Mouse (Mus musculus) left cerebral cortex, adult 9 months (tissue): ENCODE results near the gene Ppm1k.
A peak's percentile ranks its signal among the peaks of the same experiment; 100 is the strongest.
"Not testable (repeated sequence)": the region's sequence is repeated elsewhere in the genome, so short reads cannot be mapped to it uniquely, and the experiment has no call there.

ENCODE experiments used
- DNase-seq, 2 experiments: peaks; one replicate each; pipeline ENCODE4 v3.0.0; 2022; ENCODE audit warnings: low spot score in 2 of 2

Ppm1k gene

DNA sequence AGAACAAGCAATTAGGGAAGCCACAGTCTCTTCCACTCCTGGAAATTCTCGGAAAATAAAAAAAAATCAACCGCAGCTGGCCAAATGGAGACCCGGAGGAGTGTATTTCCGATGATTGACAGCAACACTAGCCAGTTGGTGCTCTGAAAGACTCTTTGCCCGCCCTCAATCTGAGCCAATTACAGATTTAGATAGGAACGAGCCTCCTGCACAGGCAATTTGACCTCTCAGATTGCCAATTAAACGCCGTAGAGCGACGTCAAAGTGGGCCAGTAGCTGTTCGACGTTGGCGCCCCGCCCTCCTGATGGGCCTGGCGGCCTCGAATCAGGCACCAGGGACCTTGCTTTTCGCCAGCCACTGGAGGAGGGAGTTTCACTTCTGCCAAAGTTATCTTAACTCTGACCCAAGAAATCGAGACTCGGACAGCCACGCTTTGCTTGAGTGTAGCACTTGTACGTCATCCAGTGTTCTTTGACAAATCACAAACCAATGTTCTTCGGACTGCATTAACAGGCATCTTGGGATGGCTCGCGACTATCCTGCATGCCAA is at the start of gene Ppm1k:
Ppm1k (minus strand) TSS at position 83 of the 551 bp plus-strand sequence.
- DNase-seq, result peak; percentile 99

DNA sequence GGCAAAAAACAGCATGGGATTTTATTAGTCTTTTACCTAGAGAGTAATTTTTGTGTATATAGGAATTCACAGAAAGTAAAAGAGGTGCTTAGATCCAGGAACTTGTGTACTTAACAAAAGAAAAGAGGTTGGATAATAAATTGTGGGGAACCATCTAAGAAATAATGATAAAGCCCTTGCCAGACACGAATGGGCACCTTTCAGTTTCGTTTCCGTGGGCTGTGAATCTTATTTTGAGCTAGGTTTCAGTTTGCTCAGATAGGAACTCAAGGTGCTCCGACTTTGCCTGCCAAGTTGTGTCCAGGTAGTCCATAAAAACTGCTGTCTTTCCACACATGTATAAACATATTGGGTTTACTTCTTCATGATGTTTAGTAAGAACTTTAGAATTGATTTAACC is 47.1 kb upstream of the Ppm1k start:
- DNase-seq, result no peak

DNA sequence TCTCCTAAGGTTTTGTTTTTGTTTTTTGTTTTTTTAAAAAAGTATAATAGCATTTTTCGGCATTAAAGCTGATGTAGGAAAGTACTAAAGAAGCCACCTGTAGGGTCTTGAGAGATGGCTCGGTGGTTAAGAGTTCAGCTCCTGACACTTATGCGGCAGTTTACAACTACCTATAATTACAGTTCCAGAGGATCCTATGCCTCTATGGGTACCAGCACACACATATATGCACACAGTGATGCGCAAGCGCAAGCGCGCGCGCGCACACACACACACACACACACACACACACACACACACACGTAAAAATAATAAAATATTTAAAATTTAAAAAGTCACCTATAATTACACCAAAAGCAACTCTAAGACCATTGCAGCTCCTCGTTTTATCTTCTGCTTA is 46.3 kb upstream of the Ppm1k start:
- no peak for DNase-seq

DNA sequence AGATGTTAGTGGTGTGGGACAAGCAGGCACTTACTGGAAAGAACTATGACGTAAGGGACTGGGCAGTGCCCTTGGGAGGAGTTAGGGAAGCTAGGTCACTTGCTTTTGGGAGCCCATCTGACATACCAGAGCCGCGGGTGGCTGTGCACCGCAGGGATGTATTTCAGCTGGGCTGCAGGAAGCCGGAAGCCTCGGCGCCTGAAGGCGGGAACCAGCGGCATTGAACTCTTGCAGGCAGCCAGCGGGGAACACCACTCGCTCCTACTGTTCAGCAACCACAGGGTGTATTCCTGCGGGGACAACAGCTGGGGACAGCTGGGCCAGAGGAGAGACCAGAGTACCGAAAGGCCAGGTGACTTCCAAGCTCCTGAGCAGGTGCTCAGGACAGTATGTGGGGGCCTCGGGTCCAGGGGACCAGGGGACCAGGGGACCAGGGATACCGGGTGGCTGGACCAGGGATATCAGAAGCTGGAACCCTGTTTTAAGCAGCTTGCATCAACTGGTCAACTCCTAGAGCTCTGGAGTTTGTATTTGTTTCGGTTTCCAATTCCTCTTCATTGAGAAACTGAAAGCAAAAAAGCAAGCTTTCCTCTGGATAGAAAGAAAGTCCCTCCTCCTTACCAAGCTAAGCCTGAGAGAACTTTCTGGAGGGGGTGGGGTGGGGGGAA is 45.7 kb upstream of the Ppm1k start, which contains the start of gene Herc6:
Herc6 (plus strand) TSS at position 120 of the 668 bp plus-strand sequence.
- peak; percentile 26 to 64 for DNase-seq

DNA sequence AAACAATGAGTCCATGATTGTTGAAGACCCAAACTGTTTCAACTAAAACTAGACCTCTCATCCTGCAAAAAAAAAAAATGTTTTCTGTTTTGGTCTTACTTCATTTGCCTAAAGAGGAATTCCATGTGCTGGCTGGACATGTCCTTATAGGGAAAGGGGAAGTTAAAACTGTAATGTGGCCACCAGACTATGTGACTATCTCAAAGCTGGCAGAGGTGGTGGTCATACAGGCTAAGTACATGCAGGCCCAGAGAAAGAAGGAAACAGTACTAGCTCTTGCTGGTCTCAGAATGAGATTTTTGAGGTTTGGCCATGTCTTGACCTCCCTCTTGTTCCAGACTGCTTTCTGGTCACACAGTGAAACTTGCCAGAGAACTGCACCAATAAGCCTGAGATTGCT is 36.3 kb upstream of the Ppm1k start:
- no peak for DNase-seq

DNA sequence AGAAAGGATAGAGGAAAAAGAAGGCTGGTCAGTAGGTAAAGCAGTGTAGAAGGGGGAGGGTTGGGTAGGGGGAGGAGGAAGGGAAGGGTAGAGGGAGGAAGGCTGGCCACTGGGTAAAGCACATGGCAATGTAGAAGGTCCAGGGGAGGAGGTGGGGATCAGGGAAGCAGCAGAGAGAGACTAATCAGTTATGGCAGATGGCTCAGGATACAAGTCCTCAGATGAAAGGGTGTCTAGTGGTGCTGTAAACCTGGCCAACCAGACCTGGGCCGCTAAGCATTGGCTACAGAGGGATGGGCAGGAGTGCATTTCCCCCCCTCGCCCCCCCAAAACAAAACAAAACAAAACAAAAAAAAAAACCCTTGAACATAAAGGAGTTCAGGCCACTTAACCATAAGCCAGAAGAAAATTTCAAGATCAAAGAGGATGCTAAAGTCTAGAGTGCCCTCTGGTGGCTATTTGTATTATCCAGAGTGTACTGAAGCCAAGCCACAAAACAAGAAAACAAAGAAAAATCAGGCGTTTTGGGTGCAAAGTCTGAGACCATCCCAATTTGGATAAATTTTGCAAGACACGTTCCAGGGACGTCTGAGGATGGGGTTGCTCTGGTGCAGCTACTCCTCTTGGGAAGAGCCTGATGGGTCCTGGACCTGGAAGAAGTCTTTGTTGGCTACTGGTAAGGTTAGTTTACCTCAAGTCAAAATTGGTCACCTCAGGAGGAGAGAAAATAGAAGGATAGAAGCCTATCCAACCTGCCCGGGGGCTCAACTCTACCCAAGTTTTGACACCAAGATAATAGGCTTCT is 35.1 kb upstream of the Ppm1k start:
- DNase-seq, result peak in 1 of 2 experiments; percentile 67

DNA sequence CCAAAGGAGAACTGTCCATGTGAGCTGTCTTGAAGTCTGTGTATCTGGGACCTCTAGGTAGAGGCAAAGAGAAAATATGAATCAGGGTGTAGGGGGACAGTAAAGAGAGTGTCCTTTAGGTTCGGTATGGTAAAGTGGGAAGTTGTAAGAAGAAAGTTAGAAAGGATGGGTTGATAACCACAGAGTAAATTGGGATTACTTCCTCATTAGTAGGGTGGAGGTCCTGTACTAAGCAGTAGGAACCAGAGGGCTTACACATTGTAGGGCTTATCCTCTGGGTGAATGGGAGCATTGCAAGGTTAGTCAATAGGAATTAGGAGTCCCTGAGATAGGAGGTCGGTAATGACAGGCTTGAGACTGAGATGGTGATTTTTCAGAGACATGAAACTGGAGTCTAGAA is 32.4 kb upstream of the Ppm1k start:
- DNase-seq, result no peak

DNA sequence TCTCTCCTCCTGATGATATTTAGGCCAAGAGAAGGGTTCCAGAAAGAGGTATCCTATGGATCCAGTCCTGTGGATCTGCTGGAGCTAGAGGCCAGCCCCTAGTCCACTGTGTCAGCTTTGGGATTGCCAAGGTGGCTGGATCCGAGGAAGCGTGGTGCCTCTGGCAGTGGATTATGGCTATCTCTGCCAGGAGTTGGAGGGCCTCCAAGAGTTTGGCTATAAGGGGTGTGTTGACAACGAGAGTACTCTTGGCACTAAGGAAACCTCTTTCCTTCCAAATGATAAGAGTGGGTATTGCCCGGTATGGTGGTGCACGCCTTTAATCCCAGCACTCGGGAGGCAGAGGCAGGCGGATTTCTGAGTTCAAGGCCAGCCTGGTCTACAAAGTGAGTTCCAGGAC is 30.2 kb upstream of the Ppm1k start:
- no peak for DNase-seq

DNA sequence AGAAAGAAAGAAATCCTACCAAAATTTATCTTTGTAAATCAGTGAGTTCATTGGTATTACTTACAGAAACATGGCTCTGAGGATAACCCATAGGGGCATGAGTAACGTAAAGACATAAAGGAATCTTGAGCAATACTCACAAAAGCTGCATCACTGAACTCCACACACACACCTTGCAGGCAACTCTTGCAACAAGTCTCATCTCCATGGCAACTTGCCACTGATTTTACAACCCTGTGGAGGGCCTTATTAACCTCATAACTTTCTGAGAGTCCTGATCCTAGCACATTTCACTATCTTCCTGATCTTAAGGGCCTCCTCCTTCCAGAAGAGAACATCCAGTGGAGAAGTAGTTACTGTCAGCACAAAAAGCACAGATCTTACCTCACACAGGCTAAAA is 28.2 kb upstream of the Ppm1k start:
- no peak for DNase-seq

DNA sequence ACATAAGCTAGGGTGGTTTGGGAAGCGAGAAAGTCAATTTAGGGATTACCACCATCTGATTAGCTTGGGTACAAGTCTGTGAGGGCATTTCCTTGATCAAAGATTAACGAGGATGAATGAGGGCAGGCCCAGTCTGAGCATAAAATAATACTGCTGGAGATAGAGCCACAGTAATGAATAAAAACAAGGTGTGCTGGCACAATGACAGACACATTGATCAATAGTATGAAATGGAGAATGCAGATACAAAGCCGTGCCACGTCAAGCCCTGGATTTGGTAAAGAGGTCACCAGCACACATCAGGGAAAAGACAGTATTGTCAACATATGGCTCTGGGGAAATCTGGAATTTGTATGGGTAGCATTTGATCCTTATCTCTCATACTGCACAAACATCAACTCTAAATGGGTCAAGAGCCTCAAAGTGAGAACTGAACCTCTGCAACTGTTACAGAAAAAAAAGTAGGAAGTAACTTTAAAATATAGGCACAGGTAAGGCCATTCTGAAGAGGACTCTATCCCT is 22.6 kb upstream of the Ppm1k start:
- DNase-seq, result no peak

DNA sequence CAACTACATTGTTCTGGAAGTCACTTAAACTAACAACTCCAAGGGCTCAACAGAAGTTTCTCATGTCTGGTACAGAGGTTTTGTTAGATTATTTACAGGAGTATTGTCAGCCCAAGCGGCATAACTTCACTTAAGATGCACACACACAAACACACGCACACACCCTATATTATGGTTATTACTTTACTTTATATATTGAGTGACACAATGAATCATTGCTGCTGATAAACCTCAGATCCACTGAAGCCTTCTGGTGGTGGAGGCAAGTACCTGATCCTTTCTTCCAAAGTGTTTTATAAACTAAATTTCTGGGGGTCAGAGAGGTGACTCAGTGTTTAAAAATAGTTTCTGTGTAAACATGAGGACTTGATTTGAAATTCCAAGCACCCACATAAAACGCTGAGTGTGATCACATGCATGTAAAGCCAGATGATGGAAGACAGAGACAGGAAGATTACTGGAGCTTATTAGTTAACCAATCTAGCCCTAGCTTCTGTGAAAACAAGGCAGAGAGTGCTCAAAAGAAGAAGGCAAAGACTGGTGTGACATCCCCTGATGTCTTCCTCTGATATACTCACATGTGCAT is 16.0 kb upstream of the Ppm1k start:
- DNase-seq, result no peak

DNA sequence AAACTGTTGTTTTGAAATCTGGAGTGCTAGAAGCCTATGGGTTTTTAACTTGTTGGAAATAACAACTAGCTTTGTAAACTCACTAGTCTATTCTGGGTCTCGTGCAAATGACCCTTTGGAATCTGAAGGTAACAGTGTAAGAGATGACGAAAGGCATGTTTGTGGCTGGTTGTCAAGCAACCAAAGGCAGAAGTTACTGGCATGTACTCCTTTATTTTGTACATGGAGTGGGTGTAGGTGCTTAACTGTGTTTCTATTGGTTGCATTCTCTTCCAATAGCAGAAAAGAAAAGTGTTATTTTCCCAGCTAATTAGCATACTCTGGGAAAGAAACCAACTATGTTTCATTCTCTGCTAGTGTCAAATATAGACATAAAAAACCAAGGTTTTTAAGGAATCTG is 9.6 kb upstream of the Ppm1k start:
- DNase-seq, result no peak

DNA sequence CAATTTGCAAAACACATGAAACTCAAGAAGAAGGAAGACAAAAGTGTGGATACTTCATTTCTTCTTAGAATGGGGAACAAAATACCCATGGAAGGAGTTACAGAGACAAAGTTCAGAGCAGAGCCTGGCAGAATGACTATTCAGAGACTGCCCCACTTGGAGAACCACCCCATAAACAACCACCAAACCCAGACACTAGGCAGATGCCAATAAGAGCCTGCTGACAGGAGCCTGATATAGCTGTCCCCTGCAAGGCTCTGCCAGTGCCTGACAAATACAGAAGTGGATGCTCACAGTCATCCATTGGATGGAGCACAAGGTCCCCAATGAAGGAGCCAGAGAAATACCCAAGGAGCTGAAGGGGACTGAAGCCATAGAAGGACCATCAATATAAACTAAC is 8.3 kb upstream of the Ppm1k start:
- not testable (repeated sequence) for DNase-seq

DNA sequence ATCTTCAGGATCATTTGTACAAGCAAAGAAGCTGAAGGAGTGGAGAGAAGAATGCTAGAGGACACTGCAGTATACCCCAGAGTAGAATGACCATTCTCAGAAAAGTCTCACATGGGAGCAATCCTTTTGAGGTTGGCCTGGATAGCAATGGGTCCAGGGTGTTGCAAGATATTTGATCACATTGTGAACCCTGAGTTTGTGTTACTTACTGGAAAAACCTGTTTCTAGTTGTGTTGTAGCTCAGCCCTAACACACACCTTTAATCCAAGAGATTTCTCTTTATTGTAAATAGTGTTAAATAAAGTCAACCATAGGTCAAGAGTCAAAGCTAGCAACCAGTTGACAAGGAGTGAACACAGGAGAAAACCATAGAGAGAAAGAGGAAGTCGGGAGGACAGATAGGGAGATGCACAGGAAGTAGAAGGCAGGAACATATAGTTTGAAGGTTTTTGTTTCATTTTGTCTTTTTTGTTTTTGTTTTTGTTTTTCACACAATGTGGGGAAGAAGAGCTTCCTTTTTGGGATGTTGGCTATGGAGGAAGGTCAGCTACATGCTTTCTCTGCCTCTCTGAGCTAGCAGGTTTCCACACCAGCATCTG is 6.6 kb upstream of the Ppm1k start:
- DNase-seq, result no peak

DNA sequence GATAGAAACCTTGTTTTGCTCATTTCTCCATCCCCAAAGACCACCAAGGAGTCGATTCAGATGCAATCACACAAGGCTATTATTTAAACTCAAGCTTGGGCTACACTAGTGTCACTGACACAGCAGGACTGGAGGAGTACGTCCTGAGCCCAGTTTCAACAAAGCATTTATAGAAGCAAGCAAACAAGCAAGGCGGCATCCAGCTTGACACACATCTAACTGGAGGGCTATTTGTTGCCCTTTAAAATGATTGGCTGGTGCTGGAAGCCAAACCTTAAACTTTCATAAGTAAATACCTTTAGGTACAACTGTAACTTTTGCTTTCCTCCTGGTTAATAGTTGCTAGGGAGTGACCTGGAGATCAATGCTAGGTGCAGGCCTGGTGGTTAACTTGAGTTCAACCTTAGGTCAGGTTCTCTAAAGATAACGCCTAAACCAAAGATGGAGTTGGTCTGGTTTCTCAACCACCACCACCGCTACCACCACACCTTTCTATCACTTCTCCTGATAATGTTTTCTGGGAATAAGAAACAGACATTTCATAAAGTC is 5.8 kb upstream of the Ppm1k start:
- DNase-seq, result no peak

DNA sequence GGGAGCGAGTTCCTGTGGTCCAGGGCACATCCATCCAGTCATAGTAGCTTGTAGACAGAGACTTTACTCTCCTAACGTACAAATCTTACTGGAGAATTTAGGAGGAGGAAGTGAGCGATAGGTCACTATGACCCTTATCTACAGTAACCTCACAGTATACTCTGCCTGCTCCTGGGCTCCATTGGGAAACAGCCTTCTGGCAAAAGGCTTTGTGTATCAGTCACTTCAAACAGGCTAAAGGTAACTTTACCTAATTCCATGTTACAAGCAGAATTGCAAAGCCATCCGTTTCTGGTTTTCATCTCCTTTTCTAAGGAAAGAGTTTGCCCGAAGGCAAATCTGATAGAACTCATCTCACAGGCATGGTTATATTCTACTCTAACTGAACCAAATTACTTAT is 2.6 kb upstream of the Ppm1k start:
- no peak for DNase-seq

DNA sequence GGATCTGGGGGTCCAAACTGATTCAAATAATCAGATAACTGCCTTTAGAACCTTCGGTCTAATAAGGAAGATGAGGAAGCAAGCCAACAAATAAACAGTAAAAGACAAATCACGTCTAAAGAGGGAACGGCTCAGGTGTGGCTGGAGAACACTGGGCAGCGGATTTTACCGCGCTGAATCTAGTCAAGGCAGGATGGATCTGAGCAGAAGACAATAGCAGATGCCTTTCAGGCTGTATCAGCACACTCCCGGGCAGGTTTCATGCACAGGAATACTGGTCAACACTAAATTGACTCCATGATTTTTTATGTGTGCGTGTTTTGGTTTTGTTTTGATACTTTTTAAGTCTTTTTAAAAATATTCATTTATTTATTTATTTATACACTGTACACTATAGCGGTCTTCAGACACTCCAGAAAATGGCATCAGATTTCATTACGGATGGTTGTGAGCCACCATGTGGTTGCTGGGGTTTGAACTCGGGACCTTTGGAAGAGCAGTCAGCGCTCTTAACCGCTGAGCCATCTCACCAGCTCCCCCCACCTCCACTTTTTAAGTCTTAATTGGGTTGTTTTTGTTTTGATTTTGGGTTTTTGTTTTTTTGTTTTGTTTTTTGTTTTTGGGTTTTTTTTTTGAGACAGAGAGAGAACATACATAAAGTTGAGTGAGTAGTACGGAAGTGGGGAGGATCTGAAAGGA is 852 bp upstream of the Ppm1k start:
- DNase-seq, result no peak

DNA sequence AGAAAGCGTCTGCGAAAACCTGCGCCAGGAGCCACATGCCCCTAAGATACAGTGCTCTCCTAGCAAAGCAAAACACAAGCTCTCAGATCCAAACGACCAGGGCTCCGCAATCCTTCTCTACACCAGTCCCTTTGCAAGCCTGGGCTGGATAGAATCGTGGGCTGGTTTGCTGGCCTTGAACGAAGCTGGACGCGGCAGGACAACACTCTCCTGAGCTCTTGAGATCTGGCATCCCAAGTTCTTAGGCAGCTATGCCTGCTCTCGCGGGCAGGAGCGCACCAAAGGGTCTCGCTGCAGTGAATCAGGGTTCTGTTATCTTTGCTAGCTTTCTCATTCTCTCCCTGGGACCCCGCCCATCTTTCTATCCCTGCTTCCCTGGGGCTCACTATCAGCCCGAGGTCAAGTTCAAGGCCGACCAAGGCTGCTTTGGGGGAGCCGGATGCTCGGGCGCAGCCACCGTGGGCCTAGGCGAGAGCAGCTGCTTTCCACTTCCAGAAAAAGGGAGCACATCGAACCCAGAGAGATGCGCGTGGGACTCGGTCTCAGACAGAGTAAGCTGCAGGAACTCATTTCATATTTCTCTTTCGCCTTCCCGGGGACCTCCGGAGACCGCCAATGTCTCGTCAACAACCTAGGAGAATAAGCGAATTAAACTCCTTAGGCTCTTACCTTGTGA is 519 bp downstream of the Ppm1k start:
- DNase-seq, result peak in 1 of 2 experiments; percentile 16

DNA sequence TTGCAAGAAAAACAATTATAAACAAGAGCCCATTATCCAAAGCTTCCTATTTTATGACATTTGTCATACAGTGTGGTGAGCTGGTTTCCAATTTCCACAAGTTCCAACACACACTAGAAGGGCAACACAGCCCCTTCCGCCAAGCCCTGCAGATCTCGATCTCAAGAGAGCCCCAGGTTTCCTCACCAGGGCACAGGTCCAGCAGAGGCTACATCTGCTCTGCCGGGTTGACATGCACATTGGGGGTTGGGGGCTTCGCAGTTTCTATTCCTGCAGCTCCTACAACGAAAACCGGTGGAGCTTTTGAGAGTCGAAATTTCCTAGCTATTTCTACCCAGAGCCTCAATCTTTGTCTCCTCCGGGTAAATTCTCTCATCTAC is 1.0 kb downstream of the Ppm1k start:
- DNase-seq, result peak in 1 of 2 experiments; percentile 21

DNA sequence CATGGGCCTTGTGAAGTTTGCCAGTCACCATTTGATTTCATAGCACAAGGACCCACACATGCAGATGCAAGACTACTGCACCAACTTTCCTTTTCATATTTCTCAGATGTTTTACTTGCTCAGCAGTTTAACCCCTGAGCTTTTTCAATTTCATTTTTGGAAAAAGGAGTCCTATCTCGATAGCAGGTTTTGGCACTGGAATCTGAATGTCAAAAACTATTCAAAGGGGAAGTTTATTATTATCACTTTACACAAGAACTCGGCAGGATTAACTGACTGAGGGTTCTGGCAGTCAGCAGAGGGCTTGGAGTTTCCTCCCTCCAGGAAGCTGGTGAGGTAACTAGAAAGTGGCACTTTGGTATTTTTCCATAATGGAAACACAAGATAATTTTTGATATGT is 1.9 kb downstream of the Ppm1k start:
- DNase-seq, result no peak

DNA sequence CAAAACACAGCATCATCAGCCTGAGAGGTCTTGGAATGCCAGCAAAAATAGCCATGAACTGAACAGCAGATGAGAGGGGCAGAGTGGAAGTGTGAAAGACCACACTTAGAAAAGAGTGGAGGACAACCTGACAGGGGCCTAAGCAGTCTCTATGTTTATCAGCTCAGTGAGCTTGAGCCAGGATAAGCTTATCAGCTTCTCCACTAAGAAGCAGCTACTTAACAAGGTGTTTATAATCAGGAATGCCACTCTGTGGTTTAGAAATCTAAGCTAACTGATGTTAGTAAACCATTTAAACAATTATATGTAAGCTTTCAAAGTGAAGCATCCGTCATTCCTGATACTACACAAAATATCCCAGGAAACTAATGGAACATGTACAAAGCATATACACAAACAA is 3.2 kb downstream of the Ppm1k start:
- no peak for DNase-seq
